Mouse (Mus musculus) MN1 (cell line): ENCODE measurements around the gene Pex16.

ENCODE experiments used
- DNase-seq: peaks from one replicate; pipeline ENCODE4 v3.0.0-alpha.2; 2016; ENCODE audit warnings: low spot score

Gene Pex16

DNA sequence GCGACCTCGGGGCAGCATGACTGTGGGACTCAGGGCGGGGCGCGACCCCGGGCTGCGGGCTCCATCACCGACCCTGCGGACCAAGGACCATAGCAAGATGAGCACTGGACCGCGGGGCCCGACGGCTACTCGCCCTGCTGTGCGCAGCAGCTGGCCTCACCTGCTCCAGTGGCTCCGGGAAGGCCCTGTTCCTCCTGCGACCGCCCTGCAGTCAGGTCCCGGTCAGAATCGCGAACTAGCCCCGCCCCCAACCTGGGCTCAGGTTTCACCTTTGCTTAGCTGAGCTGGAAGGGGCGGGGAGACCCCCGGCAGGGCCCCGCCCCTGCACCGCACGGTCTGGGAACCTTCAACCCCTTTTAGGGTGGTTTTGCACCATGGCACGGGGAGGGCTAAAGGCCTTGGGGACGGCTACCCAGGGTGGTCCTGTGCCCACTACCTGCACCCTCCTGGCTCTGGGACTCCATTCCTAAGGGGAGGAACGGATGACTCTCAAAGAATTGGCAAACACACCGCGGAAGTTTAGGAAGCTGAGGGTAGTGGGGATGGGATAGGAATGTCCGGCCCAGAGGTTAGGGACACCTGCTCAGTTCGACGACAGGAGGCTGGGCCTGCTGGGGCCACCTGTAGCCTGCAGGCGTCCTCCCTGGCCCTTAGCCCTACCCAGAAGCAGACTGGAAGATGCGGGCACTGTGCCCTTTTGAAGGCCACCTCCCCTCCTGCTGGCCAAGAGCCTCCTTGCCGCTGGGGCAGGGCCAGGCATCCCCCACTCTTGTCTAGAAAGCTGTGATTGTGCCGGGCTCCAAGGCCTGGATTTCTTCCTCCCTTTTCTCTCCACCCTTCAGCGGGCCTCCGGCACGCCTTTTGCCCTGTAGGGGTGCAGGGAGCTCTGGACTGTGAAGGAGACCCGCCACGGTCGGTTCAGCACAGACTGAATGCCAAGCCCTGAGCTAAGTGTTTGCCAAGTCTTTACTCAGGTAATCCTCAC, 3.4 kb upstream of the Pex16 start:
- DNase-seq, result no peak

- DNase-seq, result peak; percentile 30
These were observed 2.3 kb upstream of the Pex16 start for GRCm38 (mm10) chr2:92371971-92372690.

GRCm38 (mm10) chr2:92372767-92373436, 1.6 kb upstream of the Pex16 start:
- DNase-seq, result peak; percentile 88

DNA sequence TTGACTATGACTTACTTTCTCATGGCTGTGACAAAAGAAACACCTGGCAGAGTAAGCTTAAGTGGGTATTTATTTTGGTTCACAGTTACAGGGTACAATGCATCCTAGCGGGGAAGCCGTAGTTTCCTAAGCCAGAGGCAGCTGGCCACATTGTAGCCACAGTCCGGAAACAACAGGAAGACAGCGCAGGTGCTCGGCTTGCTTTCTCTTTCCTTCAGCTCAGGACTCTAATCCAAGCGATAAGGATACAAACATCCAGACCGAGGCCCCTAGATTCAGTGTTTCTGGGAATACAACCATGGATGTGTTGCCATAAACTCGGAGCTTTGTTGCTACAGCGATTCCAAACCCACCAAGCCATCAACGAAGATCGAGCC, 1.1 kb upstream of the Pex16 start:
- DNase-seq, result no peak

GRCm38 (mm10) chr2:92375099-92375623, 685 bp downstream of the Pex16 start:
- DNase-seq, result peak; percentile 98

- no peak for DNase-seq
These were observed 1.3 kb downstream of the Pex16 start for GRCm38 (mm10) chr2:92375788-92376187.

DNA sequence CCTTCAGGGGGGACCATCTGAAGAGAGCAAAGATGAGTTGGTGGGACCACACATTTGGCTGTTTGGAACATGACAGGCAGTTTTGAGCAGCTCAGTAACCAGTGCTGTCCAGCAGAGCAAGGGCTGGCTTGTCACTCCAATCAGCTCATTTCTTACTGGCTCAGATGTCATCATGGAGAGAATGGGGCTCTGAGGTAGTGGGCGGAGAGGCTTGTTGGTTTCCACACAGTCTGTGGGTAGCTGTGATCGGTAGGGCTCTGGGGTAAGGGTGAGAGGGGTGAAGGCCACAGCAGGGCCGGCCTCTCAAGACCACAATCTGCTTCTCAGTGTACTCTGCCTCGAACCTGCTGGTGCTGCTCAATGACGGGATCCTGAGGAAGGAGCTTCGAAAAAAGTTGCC, 1.8 kb downstream of the Pex16 start:
- DNase-seq, result peak; percentile 38

DNA sequence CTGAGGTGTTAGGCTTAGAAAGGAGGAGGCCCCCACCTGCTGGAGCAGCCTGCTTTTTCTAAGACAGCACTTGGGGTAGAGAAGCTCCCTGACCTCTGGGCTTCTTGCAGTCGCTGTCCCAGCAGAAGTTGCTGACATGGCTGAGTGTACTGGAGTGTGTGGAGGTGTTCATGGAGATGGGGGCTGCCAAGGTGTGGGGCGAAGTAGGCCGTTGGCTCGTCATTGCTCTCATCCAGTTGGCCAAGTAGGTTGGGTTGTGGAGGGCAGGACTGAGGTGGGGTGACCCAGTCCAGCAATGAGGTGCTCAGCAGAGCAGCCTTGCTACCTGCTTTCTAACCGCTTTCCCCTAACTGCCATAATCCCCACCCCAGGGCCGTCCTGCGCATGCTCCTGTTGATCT, 2.8 kb downstream of the Pex16 start:
- DNase-seq, result no peak

- DNase-seq, result peak; percentile 42
These were observed 5.5 kb downstream of the Pex16 start for GRCm38 (mm10) chr2:92379783-92380494.

GRCm38 (mm10) chr2:92380495-92381050, 6.1 kb downstream of the Pex16 start:
- DNase-seq, result peak; percentile 71

- peak; percentile 62 for DNase-seq
These were observed 6.7 kb downstream of the Pex16 start for GRCm38 (mm10) chr2:92381161-92381560.

- no peak for DNase-seq
These were observed 7.6 kb downstream of the Pex16 start, which contains the start of gene 1700029I15Rik for GRCm38 (mm10) chr2:92381901-92382588. Gene 1700029I15Rik (plus strand): TSS chr2:92382538.

GRCm38 (mm10) chr2:92382759-92383158, 8.3 kb downstream of the Pex16 start:
- no peak for DNase-seq

DNA sequence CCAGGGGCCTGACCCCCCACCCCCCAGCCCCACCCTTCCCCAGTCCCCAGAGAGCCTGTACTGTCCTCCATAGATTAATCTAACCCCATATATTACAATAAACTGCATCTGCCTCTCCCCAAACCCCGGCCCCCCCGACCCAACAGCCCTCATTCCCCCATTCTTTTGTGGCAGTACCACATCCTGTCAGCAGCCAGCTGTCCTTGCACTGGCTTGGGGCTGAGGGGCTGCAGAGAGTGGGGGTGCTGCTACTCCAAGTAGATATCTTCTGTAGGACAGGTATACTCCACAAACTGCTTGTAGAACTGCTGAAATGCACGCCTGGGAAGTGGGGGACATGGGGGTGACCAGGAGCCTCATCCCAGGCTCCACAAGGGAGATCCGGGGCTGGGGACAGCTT, 9.6 kb downstream of the Pex16 start:
- no peak for DNase-seq

- no peak for DNase-seq
These were observed 10.9 kb downstream of the Pex16 start for GRCm38 (mm10) chr2:92385113-92386051.

DNA sequence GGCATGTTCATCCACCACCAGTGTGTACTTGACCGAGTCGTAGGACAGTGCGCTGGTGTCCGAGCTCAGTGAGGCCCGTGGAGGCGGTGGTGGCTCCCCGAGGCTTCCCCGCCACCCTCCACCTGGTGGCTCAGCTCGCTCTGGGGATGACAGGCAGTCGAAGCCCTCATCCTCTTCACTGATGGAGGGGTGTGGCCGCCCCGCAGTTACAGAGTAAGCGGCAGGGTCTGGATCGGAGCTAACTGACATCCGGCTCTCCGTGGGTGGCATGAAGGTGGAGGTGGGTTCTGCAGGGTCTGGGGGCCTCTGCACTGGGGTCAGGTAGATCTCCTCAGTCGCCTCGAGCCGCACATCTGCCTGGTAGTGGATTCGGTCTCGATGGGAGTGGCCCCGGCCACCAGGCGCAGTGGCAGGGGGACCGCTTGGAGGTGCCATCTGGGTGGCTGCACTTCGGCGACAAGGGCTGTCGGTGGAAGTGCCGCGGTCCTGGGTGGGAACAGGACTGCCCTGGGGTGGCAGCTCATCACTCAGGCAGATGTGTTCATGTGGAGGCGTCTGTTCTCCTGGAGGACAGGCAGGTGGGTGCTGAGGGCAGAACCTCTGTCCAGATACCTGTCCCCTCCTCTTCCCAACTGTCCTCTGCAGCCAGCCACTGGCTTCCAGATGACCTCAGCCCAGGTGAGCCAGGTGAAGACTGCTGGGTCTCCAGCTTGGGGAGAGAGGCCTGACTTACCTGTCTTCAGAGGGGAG, 12.5 kb downstream of the Pex16 start:
- no peak for DNase-seq

DNA sequence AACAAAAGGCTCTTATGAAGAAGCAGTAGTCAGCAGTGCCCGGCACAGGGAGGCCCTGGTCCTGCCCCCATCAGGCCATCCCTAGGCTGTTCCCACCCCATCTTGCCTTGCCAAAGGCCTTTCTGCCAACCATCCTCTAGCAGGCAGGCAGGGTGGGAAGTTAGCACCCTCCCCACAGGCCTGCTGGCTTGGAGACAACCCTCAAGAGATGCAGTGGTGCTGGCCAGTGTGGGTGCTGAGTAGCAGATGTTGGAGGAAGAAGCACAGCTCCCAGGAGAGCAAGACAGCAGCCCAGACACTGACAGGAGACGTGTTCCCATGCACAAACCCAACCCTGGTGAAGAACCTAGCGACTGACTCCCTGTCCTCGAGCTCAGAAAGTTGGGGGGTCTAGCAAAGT, 13.2 kb downstream of the Pex16 start:
- DNase-seq, result peak; percentile 60

DNA sequence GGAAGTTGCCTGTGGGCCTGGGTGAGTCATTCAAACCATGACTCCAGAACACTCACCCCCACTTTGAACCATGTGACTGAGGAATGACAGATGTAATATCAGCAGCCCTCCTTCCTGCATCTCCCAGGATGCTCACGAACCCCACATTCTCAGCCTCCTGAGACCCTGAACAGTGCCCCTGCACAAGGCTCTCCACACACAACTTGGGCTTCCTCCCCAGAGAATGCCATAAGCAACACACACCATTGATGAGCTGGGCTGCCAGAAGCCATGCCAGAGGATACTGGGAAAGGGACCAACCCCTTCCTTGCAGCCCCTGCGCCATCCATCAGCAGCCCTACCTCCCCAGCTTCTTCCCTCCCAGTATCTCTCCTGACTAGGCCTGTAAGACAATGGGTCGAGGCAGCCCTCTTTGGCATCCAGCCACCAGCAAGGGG, 13.6 kb downstream of the Pex16 start:
- DNase-seq, result no peak
